ENCODE assay signal across 9 mouse cellular contexts in genomic region chr2:180588736-180589122, GRCm38 (mm10). TPM values are rescaled to one million over a fixed set of nuclear protein-coding genes. Genes with fewer than 3 reads are reported as not detected.
DNase-seq lines count a peak whose midpoint lies in the region; ATAC-seq and TF ChIP-seq lines count a peak whose summit lies in the region.
"Had no signal": no experiment of that assay in that cellular context is flagged by ENCODE, and none has a peak within 500 bp of the region (broad histone marks: within the 10 kb centered on the region; RNA-seq: fewer than 3 reads in every experiment).

No protein-coding gene starts in this region.

- TF ChIP-seq POLR2A in cerebellum, adult 2 months (IDR thresholded peaks at IDR 0.05; ENCODE audit: borderline replicate concordance, insufficient read depth, low read length) = no peak
- no peak for TF ChIP-seq POLR2A in CH12.LX (IDR thresholded peaks at IDR 0.05; ENCODE audit: low read depth, low read length)

- in situ Hi-C loops in CH12.LX (cut with MboI; ENCODE audit: low pct_ligation_motif_present, low pct_unique_long_range_greater_than_20kb, low sequenced_read_pairs) = no loop called here

- peaks cover 6% of the 10 kb centered on the region; the same call in 1 of the 2 replicates for H3K4me1 ChIP-seq in cerebellum, adult 2 months (ENCODE audit: control insufficient read depth, insufficient read depth, low read length)
- H3K4me1 ChIP-seq in CH12.LX (ENCODE audit: control insufficient read depth in 1 of 2, insufficient read depth in 2 of 2) = peaks cover 7 to 41% of the 10 kb centered on the region in 2 experiments
- H3K4me1 ChIP-seq in forebrain, embryonic 13.5 days = peaks cover 26% of the 10 kb centered on the region
- peaks cover 16% of the 10 kb centered on the region for H3K4me1 ChIP-seq in liver, postnatal 0 days (ENCODE audit: insufficient read depth)

- peak overlapping the region; percentile 83 for H3K4me3 ChIP-seq in cerebellum, adult 2 months (replicated peaks; ENCODE audit: insufficient read depth, low read depth, low read length)
- H3K4me3 ChIP-seq in CH12.LX (replicated peaks in 1 of 3; ENCODE audit: low read depth in 2 of 3, low read length in 2 of 3, poor library complexity in 1 of 3) = peak overlapping the region; percentile 96 to 100 (median 99)
- H3K4me3 ChIP-seq in forebrain, embryonic 13.5 days = peak overlapping the region; percentile 76
- peak overlapping the region; percentile 69 for H3K4me3 ChIP-seq in liver, postnatal 0 days (ENCODE audit: low read depth, low read length)

- TF ChIP-seq EP300 in CH12.LX (IDR thresholded peaks at IDR 0.05; ENCODE audit: low read length) = no peak
- no peak for TF ChIP-seq EP300 in liver, postnatal 0 days (IDR thresholded peaks at IDR 0.05; ENCODE audit: low read depth)

- dilution Hi-C loops in CH12.LX (cut with MboI; ENCODE audit: extremely low pct_ligation_motif_present, extremely low pct_unique_long_range_greater_than_20kb, low sequenced_read_pairs) = no loop called here

- H3K36me3 ChIP-seq in CH12.LX (replicated peaks in 1 of 2; ENCODE audit: control insufficient read depth in 1 of 2, insufficient read depth in 1 of 2, low read length in 1 of 2) = peaks cover 45 to 70% of the 10 kb centered on the region in 2 experiments
- peaks cover 60% of the 10 kb centered on the region for H3K36me3 ChIP-seq in forebrain, embryonic 13.5 days (ENCODE audit: poor library complexity, severe bottlenecking)
- H3K36me3 ChIP-seq in liver, postnatal 0 days (replicated peaks; ENCODE audit: insufficient read depth, low read length) = peaks cover 46% of the 10 kb centered on the region

- H3K4me2 ChIP-seq in CH12.LX (ENCODE audit: insufficient read depth, low read depth, poor library complexity, severe bottlenecking) = peak overlapping the region; percentile 25
- peak overlapping the region; percentile 88 for H3K4me2 ChIP-seq in forebrain, embryonic 13.5 days
- H3K4me2 ChIP-seq in liver, postnatal 0 days (ENCODE audit: low read depth, low read length) = peak overlapping the region; percentile 94

- H3K9me3 ChIP-seq in CH12.LX (replicated peaks; ENCODE audit: low read length) = no peaks in the 10 kb centered on the region
- no peaks in the 10 kb centered on the region for H3K9me3 ChIP-seq in forebrain, embryonic 13.5 days (replicated peaks)
- H3K9me3 ChIP-seq in liver, postnatal 0 days (ENCODE audit: low read length) = no peaks in the 10 kb centered on the region

- no peak for DNase-seq in cerebellum, adult 2 months
- no peak for DNase-seq in cerebellum, postnatal 25 days
- peak; percentile 38 for DNase-seq in CH12.LX (ENCODE audit: extremely low read depth)
- no peak for DNase-seq in liver, postnatal 0 days
- DNase-seq in ovary, adult 18-20 months (ENCODE audit: low spot score) = no peak
- no peak for DNase-seq in right cerebral cortex, adult 18-20 months
- no peak for DNase-seq in layer of hippocampus, adult 8-10 months (ENCODE audit: low spot score in 2 of 2)

- no peaks in the 10 kb centered on the region for H3K27me3 ChIP-seq in cerebellum, adult 2 months (ENCODE audit: control insufficient read depth, insufficient read depth, low read length)
- no peaks in the 10 kb centered on the region for H3K27me3 ChIP-seq in CH12.LX (replicated peaks)
- H3K27me3 ChIP-seq in forebrain, embryonic 13.5 days = no peaks in the 10 kb centered on the region
- H3K27me3 ChIP-seq in liver, postnatal 0 days (ENCODE audit: insufficient read depth, low read length) = no peaks in the 10 kb centered on the region

- peak overlapping the region; percentile 52; the same call in 1 of the 2 replicates for H3K27ac ChIP-seq in cerebellum, adult 2 months (ENCODE audit: insufficient read depth, low read length)
- H3K27ac ChIP-seq in CH12.LX (ENCODE audit: insufficient read depth, low read depth) = no peak overlapping the region
- peak overlapping the region; percentile 90 for H3K27ac ChIP-seq in forebrain, embryonic 13.5 days
- peak overlapping the region; percentile 84 for H3K27ac ChIP-seq in liver, postnatal 0 days (ENCODE audit: low read depth)

- 43% methylated on average over 6 of the region's 6 CpGs for WGBS in cerebellum, adult 2 months
- WGBS in forebrain, embryonic 13.5 days = 44% methylated on average over 6 of the region's 6 CpGs
- WGBS in liver, postnatal 0 days (ENCODE audit: insufficient replicate concordance) = 44% methylated on average over 6 of the region's 6 CpGs

- H3K9ac ChIP-seq in CH12.LX (ENCODE audit: insufficient read depth, low read depth) = peak overlapping the region; percentile 94
- H3K9ac ChIP-seq in forebrain, embryonic 13.5 days = peak overlapping the region; percentile 90
- peak overlapping the region; percentile 79 for H3K9ac ChIP-seq in liver, postnatal 0 days (replicated peaks)

- TF ChIP-seq CTCF in cerebellum, adult 2 months (IDR thresholded peaks at IDR 0.05; ENCODE audit: borderline replicate concordance, insufficient read depth, low read depth, low read length) = no peak
- peak; percentile 14 to 46; a peak in 2 of 4 replicates for TF ChIP-seq CTCF in CH12.LX (conservative IDR thresholded peaks at IDR 0.05 in 1 of 2, IDR thresholded peaks at IDR 0.05 in 1 of 2; ENCODE audit: low read depth in 2 of 2, low read length in 2 of 2)
- TF ChIP-seq CTCF in liver, postnatal 0 days (IDR thresholded peaks at IDR 0.05; ENCODE audit: low read depth) = peak; percentile 41; the same call in 1 of the 2 replicates

- no peak for TF ChIP-seq RAD21 in CH12.LX (IDR thresholded peaks at IDR 0.05; ENCODE audit: low read depth, low read length)

- peaks cover 15% of the 10 kb centered on the region for H3K79me2 ChIP-seq in CH12.LX (replicated peaks; ENCODE audit: control insufficient read depth, extremely low read depth, insufficient read depth, poor library complexity, severe bottlenecking)

- peak; percentile 16 for ATAC-seq in forebrain, embryonic 13.5 days
- peak; percentile 47; the same call in 1 of the 2 replicates for ATAC-seq in liver, postnatal 0 days

TF ChIP-seq in CH12.LX, 34 proteins besides CTCF, POLR2A, EP300 and RAD21:
- TF ChIP-seq MAZ (IDR thresholded peaks at IDR 0.05; ENCODE audit: low read depth, low read length) = no peak

RNA-seq across cellular contexts. Expression of gene Ogfr, which starts 0.3 kb away (rescaled TPM):
- 54.2 and 56.1 TPM in 2 replicates for polyA plus RNA-seq in cerebellum, adult 2 months (2012; rRNA removed)
- total RNA-seq in CH12.LX (2012; rRNA removed) (79.1 and 79.8 TPM in 2 replicates), CH12.LX (2014; rRNA removed) (57.3 and 58.3 TPM in 2 replicates)
- polyA plus RNA-seq in CH12.LX (2012; ENCODE audit: insufficient read length, low read depth) = 67.0 and 82.9 TPM in 2 replicates
- 79.8 and 85.4 TPM in 2 replicates for polyA plus RNA-seq in forebrain, embryonic 13.5 days (2015; fragmentation: Nextera tagmentation; extraction: Ambion mirVana)
- 22.7 and 24.9 TPM in 2 replicates for polyA plus RNA-seq in liver, postnatal 0 days (2015; fragmentation: Nextera tagmentation; extraction: Ambion mirVana)
- total RNA-seq in layer of hippocampus, adult 8-10 months (2022) = 10 to 100 TPM; 31.4 to 40.8 (median 36.4) TPM

RNA-seq across cellular contexts. Expression of gene Mrgbp, which starts 7.6 kb away (rescaled TPM):
- polyA plus RNA-seq in cerebellum, adult 2 months (2012; rRNA removed) = 32.2 and 34.6 TPM in 2 replicates
- total RNA-seq in CH12.LX (2012; rRNA removed) (31.2 and 39.7 TPM in 2 replicates), CH12.LX (2014; rRNA removed) (64.6 and 65.5 TPM in 2 replicates)
- polyA plus RNA-seq in CH12.LX (2012; ENCODE audit: insufficient read length, low read depth) = 47.5 and 54.6 TPM in 2 replicates
- polyA plus RNA-seq in forebrain, embryonic 13.5 days (2015; fragmentation: Nextera tagmentation; extraction: Ambion mirVana) = 50.7 and 53.6 TPM in 2 replicates
- polyA plus RNA-seq in liver, postnatal 0 days (2015; fragmentation: Nextera tagmentation; extraction: Ambion mirVana) = 7.3 and 7.5 TPM in 2 replicates
- total RNA-seq in layer of hippocampus, adult 8-10 months (2022) = 10 to 100 TPM; 20.9 to 26.4 (median 22.7) TPM

RNA-seq across cellular contexts. Expression of gene Col9a3, which starts 8.9 kb away (rescaled TPM):
- 38.8 and 50.4 TPM in 2 replicates for polyA plus RNA-seq in cerebellum, adult 2 months (2012; rRNA removed)
- 1.9 and 2.0 TPM in 2 replicates for total RNA-seq in CH12.LX (2012; rRNA removed)
- 0.56 and 0.57 TPM in 2 replicates for total RNA-seq in CH12.LX (2014; rRNA removed)
- 0.87 and 2.1 TPM in 2 replicates for polyA plus RNA-seq in CH12.LX (2012; ENCODE audit: insufficient read length, low read depth)
- 17.4 and 21.9 TPM in 2 replicates for polyA plus RNA-seq in forebrain, embryonic 13.5 days (2015; fragmentation: Nextera tagmentation; extraction: Ambion mirVana)
- polyA plus RNA-seq in liver, postnatal 0 days (2015; fragmentation: Nextera tagmentation; extraction: Ambion mirVana) = 0.41 and 0.63 TPM in 2 replicates
- 10 to 100 TPM in 2 of 4 experiments, 1 to 10 TPM in 2; 7.5 to 11.2 (median 9.4) TPM for total RNA-seq in layer of hippocampus, adult 8-10 months (2022)

RNA-seq across cellular contexts. Expression of gene Tcfl5, which starts 53.8 kb away (rescaled TPM):
- 0.11 and 0.24 TPM in 2 replicates for polyA plus RNA-seq in cerebellum, adult 2 months (2012; rRNA removed)
- total RNA-seq in CH12.LX (2012; rRNA removed) = not detected in 2 replicates
- not detected in 2 replicates for total RNA-seq in CH12.LX (2014; rRNA removed)
- not detected in 2 replicates for polyA plus RNA-seq in CH12.LX (2012; ENCODE audit: insufficient read length, low read depth)
- 0.08 TPM in 1 of 2 replicates, not detected in the other for polyA plus RNA-seq in forebrain, embryonic 13.5 days (2015; fragmentation: Nextera tagmentation; extraction: Ambion mirVana)
- not detected in 2 replicates for polyA plus RNA-seq in liver, postnatal 0 days (2015; fragmentation: Nextera tagmentation; extraction: Ambion mirVana)
- total RNA-seq in layer of hippocampus, adult 8-10 months (2022) = under 1 TPM; 0.20 to 0.45 (median 0.28) TPM
- polyA plus RNA-seq: large intestine, adult 2 months had no signal

Comparison
In these comparisons a context has a peak if more than half of its experiments do, and no peak if none do; other contexts are left out.
1. H3K4me2 ChIP-seq: peak in every context shown above with its lines; median percentile 94 in liver, postnatal 0 days; 88 in forebrain, embryonic 13.5 days; 25 in CH12.LX.